Mouse (Mus musculus) olfactory bulb, adult 2 months (tissue): ENCODE measurements around the gene Cldn1.

Experiments
- CTCF ChIP-seq: fragments of 200-500 bp; IDR thresholded peaks from 2 replicates; pipeline ENCODE4 v1.5.1; 2012; ENCODE audit warnings: low read depth, mild to moderate bottlenecking, low read length, moderate library complexity; ENCODE audit not compliant: insufficient read depth
- POLR2A ChIP-seq: fragments of 200-500 bp; IDR thresholded peaks from 2 replicates; pipeline ENCODE4 v1.6.1; 2012; ENCODE audit warnings: mild to moderate bottlenecking, low read depth, low read length, moderate library complexity; ENCODE audit not compliant: insufficient read depth

DNA sequence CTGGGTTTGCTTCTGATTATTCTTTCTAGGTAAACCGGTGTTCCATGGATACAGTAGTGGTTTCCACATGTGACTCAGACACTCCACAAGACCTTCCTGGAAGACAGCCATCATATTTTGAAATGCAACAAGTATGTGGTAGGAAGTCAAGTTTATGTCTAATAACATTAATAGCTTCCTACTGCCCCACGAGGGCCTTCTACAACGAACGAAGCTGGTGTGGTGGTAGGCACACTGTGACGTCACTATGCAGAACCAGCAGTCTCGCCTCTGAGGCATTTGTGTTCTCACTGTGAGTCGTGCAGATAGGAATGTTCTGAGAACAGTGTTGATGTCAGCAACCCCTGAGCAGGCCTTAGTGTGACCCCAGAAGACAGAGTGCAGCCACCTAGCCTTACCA, 55.4 kb downstream of the Cldn1 start:
- no peak for TF ChIP-seq POLR2A
- no peak for TF ChIP-seq CTCF
